Mouse (Mus musculus): ENCODE measurements around the gene Cbwd1. TPM values are rescaled to one million over a fixed set of nuclear protein-coding genes. Genes with fewer than 3 reads are reported as not detected.
A peak's percentile ranks its signal among the peaks of the same experiment; 100 is the strongest.
"Not testable (repeated sequence)": the region's sequence is repeated elsewhere in the genome, so short reads cannot be mapped to it uniquely, and the experiment has no call there.

The Cbwd1 gene
- total RNA-seq, 2 experiments from 2014 or later = 9.3 to 9.9 TPM

DNA sequence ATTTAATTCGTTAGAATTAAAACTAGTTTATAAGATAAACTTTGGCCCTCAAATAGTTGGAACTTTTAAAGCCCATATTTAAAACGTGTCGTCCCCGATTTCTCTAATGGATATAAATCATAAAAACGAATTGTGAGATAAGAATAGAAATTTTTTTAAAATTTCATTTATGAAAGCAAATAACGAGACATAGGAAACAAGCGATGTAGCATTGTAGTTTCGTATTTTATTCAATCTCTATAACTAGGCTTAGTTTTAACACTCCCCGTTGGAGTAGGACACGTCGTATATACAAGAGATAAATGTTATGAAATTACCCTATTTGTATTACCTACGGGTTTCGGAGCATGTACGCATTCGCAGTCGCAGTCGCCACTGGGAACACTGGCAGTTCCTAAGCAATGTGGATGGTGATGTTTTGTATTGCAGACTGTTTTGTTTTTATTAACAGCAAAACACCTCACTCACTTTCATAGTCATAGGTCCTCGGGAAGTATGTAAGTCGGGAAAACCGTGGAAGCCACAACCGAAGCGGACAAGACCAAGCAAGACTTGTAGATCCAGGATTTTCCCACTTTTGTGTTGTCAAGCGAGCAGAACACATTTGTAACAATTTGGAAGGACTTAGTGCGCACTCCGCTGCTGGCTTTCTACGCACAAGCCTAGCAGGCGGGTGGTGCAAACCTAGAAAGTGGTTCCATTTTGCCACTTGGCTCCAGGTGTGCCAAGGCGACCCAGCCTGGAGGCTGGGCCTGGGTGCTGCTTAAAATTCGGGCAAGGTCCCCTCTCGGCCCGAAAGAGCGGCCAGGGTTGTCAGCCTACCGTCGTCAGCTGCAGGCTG lies 62.5 kb downstream of the Cbwd1 start:
- intact Hi-C loops (cut with DNase I) = no loop called here
- DNase-seq = peak in 1 of 2 experiments; percentile 7

DNA sequence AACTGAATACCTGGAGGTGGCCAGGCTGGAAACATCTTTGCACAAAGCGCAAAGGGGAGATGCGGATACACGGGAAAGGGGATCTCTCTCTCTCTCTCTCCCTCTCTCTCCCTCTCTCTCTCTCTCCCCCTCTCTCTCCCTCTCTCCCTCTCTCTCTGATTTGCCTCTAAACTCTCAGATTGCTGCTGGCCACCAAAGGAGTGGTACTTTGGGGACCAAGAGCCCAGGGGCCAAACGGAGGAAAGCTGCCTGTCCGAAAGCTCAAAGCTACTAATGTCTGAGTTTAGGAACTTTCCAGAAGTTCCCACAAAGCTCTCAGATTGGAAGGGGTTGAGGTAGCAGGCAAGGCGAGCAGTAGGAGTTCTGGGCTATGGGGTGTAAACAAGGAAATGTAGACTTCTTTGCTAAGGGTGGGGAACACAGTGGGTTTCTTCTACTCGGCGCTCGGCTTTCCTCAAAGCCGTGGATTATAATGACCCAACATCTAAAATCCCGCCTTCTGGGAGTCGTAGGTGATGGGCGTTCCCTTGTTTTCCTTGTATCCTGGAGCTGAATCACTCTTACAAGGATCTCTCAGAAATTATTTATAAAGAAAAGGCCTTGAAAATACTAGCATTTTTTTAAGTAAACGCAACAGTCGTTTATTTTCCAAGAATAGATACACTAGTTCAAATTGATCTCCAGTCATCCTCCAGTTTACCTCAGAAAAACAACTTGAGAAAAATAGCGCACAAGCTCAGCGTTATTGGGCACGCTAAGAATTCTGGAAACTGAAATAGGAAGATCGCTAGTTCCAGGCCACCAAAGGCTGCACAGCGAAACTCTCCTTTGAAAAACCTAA lies 63.3 kb downstream of the Cbwd1 start:
- DNase-seq = no peak
- intact Hi-C loops (cut with DNase I) = no loop called here

DNA sequence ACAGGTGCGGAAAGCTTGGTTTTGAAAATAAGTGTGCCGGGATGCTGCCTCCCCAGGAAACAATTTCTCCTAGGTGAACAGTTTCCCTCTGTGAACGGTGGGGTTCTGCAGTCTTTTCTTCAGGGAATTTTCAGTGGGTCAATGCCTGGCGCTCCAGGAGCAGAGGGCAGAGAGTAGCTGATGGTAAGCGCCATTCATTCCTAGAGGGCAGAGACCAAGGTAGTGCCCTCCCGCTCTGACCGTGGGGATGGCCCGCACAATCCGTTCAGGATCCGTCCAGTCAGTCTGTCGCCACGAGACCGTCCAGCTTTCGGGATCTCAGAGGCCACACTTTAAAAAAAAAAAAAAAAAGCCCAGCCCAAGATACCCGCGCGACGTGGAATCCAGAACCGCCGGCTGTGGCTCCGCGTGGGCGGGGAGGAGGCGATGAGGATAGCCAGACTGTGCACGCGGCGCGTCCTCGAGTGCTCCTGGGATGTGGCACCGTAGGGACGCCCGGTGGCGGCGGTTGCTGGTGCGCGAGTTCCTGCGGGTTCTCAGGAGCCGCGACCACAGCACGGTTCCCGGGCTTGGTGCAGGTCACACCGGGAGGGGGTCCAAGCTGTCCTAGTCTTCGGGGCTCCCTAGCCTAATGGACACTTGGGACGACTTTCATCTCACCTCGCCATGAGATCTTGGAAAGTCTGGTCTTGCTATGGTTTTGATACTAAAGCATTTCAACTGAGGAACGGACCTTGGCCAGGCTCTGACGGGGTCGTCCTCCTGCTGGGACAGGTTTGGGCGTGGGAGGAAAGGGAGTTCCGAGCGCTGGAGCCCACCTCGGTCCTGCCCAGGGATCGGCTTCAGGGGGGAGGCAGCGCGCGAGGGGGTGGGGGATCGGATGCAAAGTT lies 64.2 kb downstream of the Cbwd1 start:
- no peak for DNase-seq
- intact Hi-C loops (cut with DNase I) = no loop called here

DNA sequence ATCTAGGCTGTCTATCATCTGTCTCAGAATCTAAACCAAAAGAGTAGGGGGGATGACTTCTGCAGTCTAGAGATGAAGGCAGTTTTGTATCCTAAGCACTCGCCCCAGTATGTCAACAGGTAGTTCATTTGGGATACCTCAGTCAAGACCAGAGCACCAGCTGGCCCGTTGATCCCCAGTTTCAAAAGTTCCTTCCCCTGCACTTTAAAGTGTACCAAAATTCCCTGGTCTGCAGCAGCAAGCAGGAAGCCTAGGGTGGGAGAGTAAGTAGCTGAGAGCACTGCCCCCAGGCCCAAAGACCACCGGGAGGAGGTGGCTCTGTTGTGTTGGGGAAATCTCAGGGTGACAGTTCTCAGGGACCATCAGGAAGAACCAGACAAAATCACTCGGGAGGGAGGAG lies 64.9 kb downstream of the Cbwd1 start:
- intact Hi-C loops (cut with DNase I) = no loop called here
- DNase-seq = no peak

DNA sequence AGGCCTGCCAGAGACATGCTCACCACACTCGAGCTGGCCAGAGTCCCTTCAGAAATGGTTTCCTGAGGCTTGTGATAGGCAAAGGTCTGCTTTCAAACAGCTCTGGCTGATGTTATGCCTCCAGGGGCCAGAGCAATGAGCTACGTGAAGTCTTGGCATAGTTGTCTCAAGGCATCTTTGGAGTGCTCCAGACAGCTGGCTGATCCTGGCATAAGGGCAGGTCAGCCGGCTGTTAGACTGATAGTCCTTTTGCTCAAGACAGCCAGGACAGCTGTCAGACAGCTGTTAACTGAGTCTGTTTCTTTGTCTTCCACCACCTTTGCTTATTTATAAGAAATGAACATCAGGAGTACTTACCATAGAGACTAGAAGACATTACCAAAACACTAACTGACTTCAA lies 74.5 kb downstream of the Cbwd1 start:
- intact Hi-C loops (cut with DNase I) = loop anchor here (5.0 kb wide), 2 partner anchors 265 to 600 kb away; no protein-coding TSS in a partner anchor

DNA sequence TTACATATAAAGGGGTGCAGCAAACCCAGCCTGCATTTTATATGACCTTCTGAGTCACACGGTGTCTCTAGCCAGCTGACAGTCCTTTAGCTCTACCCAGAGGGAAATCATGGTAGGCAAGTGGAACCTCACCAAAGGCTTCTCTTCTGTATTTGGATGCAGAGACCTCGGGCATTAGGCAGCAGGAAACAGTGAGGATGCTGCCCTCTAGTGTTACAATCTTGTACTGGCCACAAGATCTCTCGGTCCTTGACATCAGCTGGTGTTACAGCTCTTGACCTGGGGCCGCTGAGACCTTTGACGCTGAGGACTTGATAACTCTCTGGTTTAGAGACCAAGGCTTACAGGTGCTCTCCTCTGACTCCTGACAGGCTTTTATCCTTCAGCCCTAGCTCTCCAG lies 75.9 kb downstream of the Cbwd1 start:
- peak; percentile 39 to 72 for DNase-seq

More for the DNA sequence above, 74.5 kb downstream of the Cbwd1 start:
- DNase-seq = no peak

DNA sequence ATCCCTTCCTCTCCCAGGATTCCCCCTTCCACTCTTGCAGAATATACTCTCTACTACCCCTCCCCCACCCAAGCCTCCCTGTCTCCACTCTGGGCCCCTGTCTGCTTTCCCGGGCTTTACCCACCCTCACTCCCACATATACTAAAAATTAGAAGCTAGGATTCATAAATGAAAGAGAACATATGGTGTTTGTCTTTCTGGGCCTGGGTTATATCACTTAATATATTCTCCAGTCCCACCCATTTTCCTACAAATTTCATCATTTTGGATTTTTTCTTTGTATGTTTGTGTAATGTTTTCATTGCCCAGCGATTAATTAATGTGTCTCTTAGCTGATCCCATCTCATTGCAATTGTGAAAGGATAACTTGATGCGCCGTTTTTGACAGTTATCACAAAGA lies 80.2 kb downstream of the Cbwd1 start:
- intact Hi-C loops (cut with DNase I) = no loop called here

More for the DNA sequence above, 75.9 kb downstream of the Cbwd1 start:
- intact Hi-C loops (cut with DNase I) = loop anchor here (5.0 kb wide), 2 partner anchors 263 to 598 kb away; no protein-coding TSS in a partner anchor

DNA sequence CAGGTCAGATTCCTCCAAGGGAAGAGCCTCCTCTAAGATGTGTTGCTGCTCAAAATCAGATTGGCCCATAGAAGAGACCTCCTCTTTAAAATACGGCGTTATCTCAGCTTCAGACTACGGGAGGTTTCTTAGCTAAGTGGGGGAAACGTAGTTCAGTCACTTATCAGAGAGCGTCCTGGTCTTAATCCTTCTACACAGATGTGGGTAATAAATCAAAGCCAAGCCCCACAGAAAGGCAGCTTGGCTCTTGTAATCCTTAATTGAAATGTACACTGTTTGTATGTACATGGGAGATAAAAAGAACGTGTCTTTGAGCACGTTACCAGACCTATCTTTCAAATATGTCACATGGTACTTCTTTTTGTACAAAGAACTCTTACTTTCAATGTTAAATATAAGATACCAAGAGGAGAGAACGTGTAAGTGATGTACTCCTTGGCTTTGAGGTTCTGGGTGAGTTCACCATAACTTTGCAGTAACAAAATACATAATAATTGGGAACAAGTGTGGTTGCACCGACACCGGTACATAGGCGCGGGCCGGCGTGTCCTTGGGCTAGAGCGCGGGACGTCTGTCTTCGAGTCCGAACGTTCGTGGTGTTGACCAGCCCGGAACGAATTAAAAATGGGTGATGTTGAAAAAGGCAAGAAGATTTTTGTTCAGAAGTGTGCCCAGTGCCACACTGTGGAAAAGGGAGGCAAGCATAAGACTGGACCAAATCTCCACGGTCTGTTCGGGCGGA lies 86.1 kb downstream of the Cbwd1 start, which contains the start of gene Gm10053:
Gene Gm10053 (plus strand): TSS at position 558 of the 742 bp plus-strand sequence.
- DNase-seq; intact Hi-C loops (cut with DNase I): not testable (repeated sequence)

More for the DNA sequence above, 80.2 kb downstream of the Cbwd1 start:
- DNase-seq = no peak

DNA sequence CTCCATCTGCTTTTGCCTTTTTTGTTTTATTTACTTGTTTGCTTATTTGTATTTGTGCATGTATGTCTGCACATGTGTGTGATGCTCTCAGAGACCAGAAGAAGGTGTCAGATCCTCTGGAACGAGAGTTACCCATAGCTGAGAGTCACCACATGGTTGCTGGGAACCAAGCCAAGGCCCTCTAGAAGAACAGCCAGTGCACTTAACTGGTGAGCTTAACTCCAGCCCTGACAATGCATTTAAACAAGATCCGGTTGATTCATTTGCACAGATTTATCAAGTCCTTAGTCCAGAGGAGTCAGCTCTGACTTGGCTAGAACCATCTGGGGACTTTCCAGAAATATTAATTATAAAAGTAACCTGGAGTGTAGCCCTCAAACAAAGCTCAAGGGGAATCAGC lies 87.5 kb downstream of the Cbwd1 start:
- DNase-seq = peak; percentile 34 to 44
- intact Hi-C loops (cut with DNase I) = loop anchor here (5.0 kb wide), 1 partner anchor 572 kb away; no protein-coding TSS in a partner anchor

DNA sequence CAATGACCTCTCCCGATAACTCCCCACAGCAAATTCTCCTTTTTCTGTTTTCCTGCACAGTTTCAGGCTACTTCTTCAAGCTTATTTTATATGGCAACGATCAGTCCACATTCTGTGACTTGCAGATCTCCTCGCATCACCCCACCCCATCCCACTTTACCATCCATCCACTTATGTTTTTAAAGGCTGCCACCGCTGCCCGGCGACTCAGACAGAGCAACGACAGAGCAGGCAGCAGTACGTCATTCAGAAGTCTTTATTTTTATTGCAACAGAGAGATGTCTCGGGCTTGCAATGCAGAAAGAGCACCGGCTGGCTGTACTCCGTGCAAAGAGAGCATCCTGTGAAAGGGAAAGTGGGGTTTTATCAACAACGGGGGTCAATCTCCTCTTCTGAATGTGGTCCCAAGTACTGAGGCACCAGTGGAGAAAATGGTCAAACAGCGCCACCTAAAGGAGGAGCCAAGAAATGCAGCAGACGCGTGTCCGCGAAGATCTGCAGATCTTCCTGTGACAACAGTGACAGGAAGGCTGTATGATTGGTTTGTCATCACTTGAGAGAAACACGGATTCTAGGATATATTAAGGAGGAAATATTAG lies 90.3 kb downstream of the Cbwd1 start:
- intact Hi-C loops (cut with DNase I) = loop anchor here (1.0 to 5.0 kb wide), 3 partner anchors 166 to 569 kb away; no protein-coding TSS in a partner anchor
- DNase-seq = peak; percentile 72 to 83

Small RNA genes within 50 kb of the gene (microRNA-seq; reads per million reads assigned to microRNA genes)
- gene Mir3084-1 = 0 reads per million in 2 experiments

Other genes starting within 250 kb of the Cbwd1 start
- 10 to 100 TPM; 84.6 to 88.8 TPM for gene Pgm5, start 99.8 kb downstream of the Cbwd1 start, total RNA-seq (2021)
- 1,000 to 10,000 TPM; 1,073 to 1,123 TPM for gene Gm10053, start 85.9 kb downstream of the Cbwd1 start, total RNA-seq (2021)
- gene Foxd4, start 60.4 kb downstream of the Cbwd1 start, total RNA-seq (2021) = not detected
- 10 to 100 TPM; 16.0 to 19.8 TPM for gene Dock8, start 37.9 kb upstream of the Cbwd1 start, total RNA-seq (2021)